Mouse (Mus musculus) lung, postnatal 14 days (tissue): ENCODE results near the gene Erg28.
A peak's percentile ranks its signal among the peaks of the same experiment; 100 is the strongest.

Source experiments
- DNase-seq: peaks from one replicate; pipeline ENCODE4 v3.0.0; 2021

Gene Erg28

GRCm38 (mm10) chr12:85824438-85825264, at the start of gene Erg28, which contains the start of gene Ttll5:
Gene Erg28 (minus strand): TSS chr12:85824550.
Gene Ttll5 (plus strand): TSS chr12:85824659.
- DNase-seq, result peak; percentile 93

- peak; percentile 61 for DNase-seq
Observed at GRCm38 (mm10) chr12:85869423-85869822, 45.1 kb upstream of the Erg28 start.

- no peak for DNase-seq
Observed at GRCm38 (mm10) chr12:85867125-85867524, 42.8 kb upstream of the Erg28 start.

- no peak for DNase-seq
Observed at GRCm38 (mm10) chr12:85866624-85867023, 42.3 kb upstream of the Erg28 start.

GRCm38 (mm10) chr12:85865526-85865925, 41.2 kb upstream of the Erg28 start:
- no peak for DNase-seq

GRCm38 (mm10) chr12:85862514-85862913, 38.2 kb upstream of the Erg28 start:
- no peak for DNase-seq

- no peak for DNase-seq
Observed at GRCm38 (mm10) chr12:85859511-85860189, 35.3 kb upstream of the Erg28 start.

- DNase-seq, result peak; percentile 22
Observed at GRCm38 (mm10) chr12:85859111-85859510, 34.8 kb upstream of the Erg28 start.

GRCm38 (mm10) chr12:85857300-85857699, 33.0 kb upstream of the Erg28 start:
- DNase-seq, result no peak

GRCm38 (mm10) chr12:85854271-85854670, 29.9 kb upstream of the Erg28 start:
- peak; percentile 67 for DNase-seq

GRCm38 (mm10) chr12:85853836-85854235, 29.5 kb upstream of the Erg28 start:
- DNase-seq, result no peak

- DNase-seq, result no peak
Observed at GRCm38 (mm10) chr12:85850661-85851060, 26.3 kb upstream of the Erg28 start.

- DNase-seq, result peak; percentile 59
Observed at GRCm38 (mm10) chr12:85848164-85848958, 24.0 kb upstream of the Erg28 start.

GRCm38 (mm10) chr12:85839371-85840000, 15.1 kb upstream of the Erg28 start:
- no peak for DNase-seq

GRCm38 (mm10) chr12:85837765-85838164, 13.4 kb upstream of the Erg28 start:
- DNase-seq, result no peak

GRCm38 (mm10) chr12:85834543-85834942, 10.2 kb upstream of the Erg28 start:
- DNase-seq, result no peak

GRCm38 (mm10) chr12:85830691-85831090, 6.3 kb upstream of the Erg28 start:
- peak; percentile 22 for DNase-seq

GRCm38 (mm10) chr12:85829866-85830265, 5.5 kb upstream of the Erg28 start:
- DNase-seq, result no peak

GRCm38 (mm10) chr12:85828856-85829255, 4.5 kb upstream of the Erg28 start:
- no peak for DNase-seq

- no peak for DNase-seq
Observed at GRCm38 (mm10) chr12:85825822-85826221, 1.5 kb upstream of the Erg28 start.

- DNase-seq, result no peak
Observed at GRCm38 (mm10) chr12:85825361-85825760, 1.0 kb upstream of the Erg28 start.

- DNase-seq, result peak; percentile 22
Observed at GRCm38 (mm10) chr12:85822051-85822450, 2.3 kb downstream of the Erg28 start.

GRCm38 (mm10) chr12:85813599-85813998, 10.8 kb downstream of the Erg28 start:
- DNase-seq, result peak; percentile 66
